Comparison of ENCODE assay signal across 21 mouse cellular contexts in genomic region chr11:114177281-114177680, GRCm38 (mm10).
DNase-seq lines count a peak whose midpoint lies in the region; ATAC-seq lines count a peak whose summit lies in the region.
"Had no signal": no experiment of that assay in that cellular context is flagged by ENCODE, and none has a peak within 500 bp of the region (broad histone marks: within the 10 kb centered on the region; RNA-seq: fewer than 3 reads in every experiment).

No protein-coding gene starts in this region.

- no peak overlapping the region for H3K4me2 ChIP-seq in hindbrain, embryonic 11.5 days (replicated peaks; ENCODE audit: low read depth, low read length)
- H3K4me2 ChIP-seq: embryonic facial prominence, embryonic 15.5 days; heart, embryonic 13.5 days; hindbrain, embryonic 14.5 days had no signal

- ATAC-seq in hindbrain, embryonic 11.5 days (ENCODE audit: low FRiP score), result no peak
- ATAC-seq: forebrain, embryonic 16.5 days; inflammation-experienced regulatory T-cells, adult 6 months had no signal

- H3K27me3 ChIP-seq in hindbrain, embryonic 10.5 days (ENCODE audit: insufficient read depth, poor library complexity, severe bottlenecking), result peaks cover 22% of the 10 kb centered on the region
- H3K27me3 ChIP-seq in hindbrain, embryonic 11.5 days (ENCODE audit: control insufficient read depth, insufficient read depth, low read length), result no peaks in the 10 kb centered on the region
- H3K27me3 ChIP-seq: embryonic facial prominence, embryonic 15.5 days had no signal

- no peaks in the 10 kb centered on the region for H3K9me3 ChIP-seq in hindbrain, embryonic 10.5 days
- no peaks in the 10 kb centered on the region for H3K9me3 ChIP-seq in hindbrain, embryonic 11.5 days (ENCODE audit: control insufficient read depth, low read length)
- H3K9me3 ChIP-seq: embryonic facial prominence, embryonic 15.5 days; heart, embryonic 13.5 days had no signal

- peaks cover 42% of the 10 kb centered on the region for H3K4me1 ChIP-seq in hindbrain, embryonic 10.5 days (replicated peaks)
- peaks cover 6% of the 10 kb centered on the region for H3K4me1 ChIP-seq in hindbrain, embryonic 11.5 days (replicated peaks; ENCODE audit: control insufficient read depth, insufficient read depth, low read length)

- no peak overlapping the region for H3K4me3 ChIP-seq in hindbrain, embryonic 10.5 days
- no peak overlapping the region for H3K4me3 ChIP-seq in hindbrain, embryonic 11.5 days (ENCODE audit: low read depth, low read length)
- H3K4me3 ChIP-seq: embryonic facial prominence, embryonic 15.5 days; erythroblast, embryonic 14.5 days; gastrocnemius, adult 2 months; heart, embryonic 13.5 days had no signal

- H3K36me3 ChIP-seq in hindbrain, embryonic 10.5 days, result no peaks in the 10 kb centered on the region
- H3K36me3 ChIP-seq in hindbrain, embryonic 11.5 days (ENCODE audit: control insufficient read depth, insufficient read depth, low read length), result no peaks in the 10 kb centered on the region
- H3K36me3 ChIP-seq: embryonic facial prominence, embryonic 15.5 days; heart, embryonic 13.5 days had no signal

- 77% methylated on average over 1 of the region's 1 CpGs for WGBS in hindbrain, embryonic 10.5 days
- WGBS in hindbrain, embryonic 11.5 days, result 73% methylated on average over 1 of the region's 1 CpGs

- peak overlapping the region; percentile 53 for H3K27ac ChIP-seq in hindbrain, embryonic 10.5 days
- H3K27ac ChIP-seq in hindbrain, embryonic 11.5 days (ENCODE audit: low read depth, low read length), result no peak overlapping the region
- H3K27ac ChIP-seq: embryonic facial prominence, embryonic 15.5 days; gastrocnemius, adult 2 months; heart, embryonic 13.5 days; hindbrain, embryonic 14.5 days had no signal

- no peak overlapping the region for H3K9ac ChIP-seq in hindbrain, embryonic 11.5 days (ENCODE audit: low read depth, low read length)
- H3K9ac ChIP-seq: embryonic facial prominence, embryonic 15.5 days; heart, embryonic 13.5 days; hindbrain, embryonic 14.5 days had no signal

- peak; percentile 44 for DNase-seq in cerebellum, adult 9-10 months
- DNase-seq in cerebellum, adult 8-10 months, result no peak
- no peak for DNase-seq in hindbrain, embryonic 10.5 days (ENCODE audit: low spot score)
- no peak for DNase-seq in hindbrain, embryonic 11.5 days (ENCODE audit: low spot score)
- peak; percentile 78 for DNase-seq in adrenal gland, adult 2 months
- peak; percentile 56 for DNase-seq in adrenal gland, postnatal 14 days
- no peak for DNase-seq in gastrocnemius, postnatal 36 days
- no peak for DNase-seq in left cerebral cortex, adult 11 months (ENCODE audit: low spot score)
- DNase-seq: embryo, embryonic 11 days; gastrocnemius, postnatal 25 days; heart, adult 11 months; heart, postnatal 4 days; kidney, adult 11 months; kidney, adult 9 months had no signal

- intact Hi-C loops in gastrocnemius, postnatal 36 days (cut with DNase I), result no loop called here

Comparison
In these comparisons a context has a peak if more than half of its experiments do, and no peak if none do; other contexts are left out.
1. DNase-seq: peak in cerebellum, adult 9-10 months (single experiment), adrenal gland, adult 2 months (single experiment) and adrenal gland, postnatal 14 days (single experiment); none in cerebellum, adult 8-10 months (single experiment), hindbrain, embryonic 10.5 days (single experiment), hindbrain, embryonic 11.5 days (single experiment), gastrocnemius, postnatal 36 days (0 of 2) and left cerebral cortex, adult 11 months (single experiment).